Mouse (Mus musculus): ENCODE measurements around the gene Sfmbt2.

- TF ChIP-seq ZNF384 (IDR thresholded peaks at IDR 0.05; ENCODE audit: low read depth, low read length) (no peak), MAFK (IDR thresholded peaks at IDR 0.05; ENCODE audit: insufficient read depth, low read depth, low read length) (no peak), CHD2 (IDR thresholded peaks at IDR 0.05; ENCODE audit: low read depth, low read length) (no peak), ZC3H11A (IDR thresholded peaks at IDR 0.05; ENCODE audit: borderline replicate concordance, low read depth, low read length) (no peak)
Observed at GRCm38 (mm10) chr2:10390791-10391190, 20.5 kb downstream of the Sfmbt2 start.

Measured in ES-E14 (cell line).